Mouse (Mus musculus): ENCODE measurements around the gene Ate1. TPM values are rescaled to one million over a fixed set of nuclear protein-coding genes. Genes with fewer than 3 reads are reported as not detected.
"Not testable (repeated sequence)": the region's sequence is repeated elsewhere in the genome, so short reads cannot be mapped to it uniquely, and the experiment has no call there.

Ate1 gene
- polyA plus RNA-seq, 1 experiment, result 9.8 TPM

- H3K79me2 ChIP-seq (ENCODE audit: control insufficient read depth, insufficient read depth), result no peaks in the 10 kb centered on the region
- no peak overlapping the region for H3ac ChIP-seq (ENCODE audit: control insufficient read depth, insufficient read length)
- H3K4me2 ChIP-seq (ENCODE audit: low read depth), result no peak overlapping the region
- H3K36me3 ChIP-seq (ENCODE audit: control insufficient read depth, insufficient read depth), result peaks cover 29% of the 10 kb centered on the region
- no peak for TF ChIP-seq TCF12 (IDR thresholded peaks at IDR 0.05; ENCODE audit: insufficient read depth, poor library complexity, severe bottlenecking)
- TF ChIP-seq CEBPB (IDR thresholded peaks at IDR 0.05; ENCODE audit: insufficient read depth, poor library complexity, severe bottlenecking), result peak; percentile 53; the same call in 1 of the 2 replicates
- H3K27me3 ChIP-seq (ENCODE audit: control insufficient read depth, insufficient read depth, insufficient read length), result no peaks in the 10 kb centered on the region
- no peak overlapping the region for H3K4me3 ChIP-seq
Measured at GRCm38 (mm10) chr7:130533316-130534260, 13.4 kb upstream of the Ate1 start.

DNA sequence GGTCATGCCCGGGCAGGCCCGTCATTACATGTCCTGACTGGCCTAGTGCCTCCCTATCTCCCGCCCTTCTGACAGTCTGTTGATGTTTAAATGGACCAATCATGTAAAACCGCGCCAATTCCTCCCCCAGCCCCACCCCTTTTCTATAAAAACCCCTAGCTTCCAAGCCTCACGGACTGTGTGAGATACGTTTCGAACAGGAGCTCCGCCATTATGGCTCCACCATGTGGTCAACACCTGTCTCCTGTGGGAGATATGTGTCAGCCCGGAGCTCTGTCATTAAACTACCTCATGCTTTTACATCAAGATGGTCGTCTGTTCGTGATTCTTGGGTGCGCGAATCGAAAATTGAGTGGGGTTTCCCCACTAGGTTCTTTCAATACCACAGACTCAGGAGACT lies 11.0 kb upstream of the Ate1 start:
- H3K79me2 ChIP-seq (ENCODE audit: control insufficient read depth, insufficient read depth); H3K4me3 ChIP-seq: not testable (repeated sequence)
- peaks cover 29% of the 10 kb centered on the region for H3K36me3 ChIP-seq (ENCODE audit: control insufficient read depth, insufficient read depth)

GRCm38 (mm10) chr7:130527306-130527705 lies 7.1 kb upstream of the Ate1 start:
- no peaks in the 10 kb centered on the region for H3K27me3 ChIP-seq (ENCODE audit: control insufficient read depth, insufficient read depth, insufficient read length)
- no peaks in the 10 kb centered on the region for H3K79me2 ChIP-seq (ENCODE audit: control insufficient read depth, insufficient read depth)
- no peak overlapping the region for H3ac ChIP-seq (ENCODE audit: control insufficient read depth, insufficient read length)
- H3K4me3 ChIP-seq, result no peak overlapping the region
- peaks cover 19% of the 10 kb centered on the region for H3K36me3 ChIP-seq (ENCODE audit: control insufficient read depth, insufficient read depth)
- no peak overlapping the region for H3K4me2 ChIP-seq (ENCODE audit: low read depth)
- TF ChIP-seq USF1 (IDR thresholded peaks at IDR 0.05; ENCODE audit: low read depth) (no peak), TCF3 (IDR thresholded peaks at IDR 0.05; ENCODE audit: insufficient read length, low read depth) (no peak), POLR2AphosphoS2 (IDR thresholded peaks at IDR 0.05; ENCODE audit: insufficient read length, low read depth) (no peak), POLR2A (IDR thresholded peaks at IDR 0.05; ENCODE audit: insufficient read length, low read depth) (no peak), REST (IDR thresholded peaks at IDR 0.05; ENCODE audit: insufficient read depth, insufficient read length) (no peak), TCF12 (IDR thresholded peaks at IDR 0.05; ENCODE audit: insufficient read depth, poor library complexity, severe bottlenecking) (no peak), MYOG (IDR thresholded peaks at IDR 0.05; ENCODE audit: control insufficient read depth in 1 of 3, insufficient read depth in 1 of 3, insufficient read length in 2 of 3, low read depth in 2 of 3) (no peak), E2F4 (IDR thresholded peaks at IDR 0.05; ENCODE audit: insufficient read depth) (no peak), MYOD1 (IDR thresholded peaks at IDR 0.05; ENCODE audit: control insufficient read depth in 1 of 3, insufficient read length in 2 of 3, low read depth in 2 of 3) (no peak), CEBPB (IDR thresholded peaks at IDR 0.05; ENCODE audit: insufficient read depth, poor library complexity, severe bottlenecking) (no peak), SRF (IDR thresholded peaks at IDR 0.05; ENCODE audit: control insufficient read depth, insufficient read length, low read depth) (no peak), MAX (IDR thresholded peaks at IDR 0.05; ENCODE audit: low read depth) (no peak)

More for the DNA sequence above, 11.0 kb upstream of the Ate1 start:
- H3K4me2 ChIP-seq (ENCODE audit: low read depth); H3ac ChIP-seq (ENCODE audit: control insufficient read depth, insufficient read length); H3K27me3 ChIP-seq (ENCODE audit: control insufficient read depth, insufficient read depth, insufficient read length): not testable (repeated sequence)

GRCm38 (mm10) chr7:130523451-130523850 lies 3.3 kb upstream of the Ate1 start:
- Histone ChIP-seq H3K27me3 (ENCODE audit: control insufficient read depth, insufficient read depth, insufficient read length) (no peaks in the 10 kb centered on the region), H3ac (ENCODE audit: control insufficient read depth, insufficient read length) (no peak overlapping the region), H3K4me3 (no peak overlapping the region), H3K4me2 (ENCODE audit: low read depth) (no peak overlapping the region), H3K36me3 (ENCODE audit: control insufficient read depth, insufficient read depth) (no peaks in the 10 kb centered on the region), H3K79me2 (ENCODE audit: control insufficient read depth, insufficient read depth) (peaks cover 8% of the 10 kb centered on the region)
- TF ChIP-seq TCF12 (IDR thresholded peaks at IDR 0.05; ENCODE audit: insufficient read depth, poor library complexity, severe bottlenecking) (no peak), POLR2A (IDR thresholded peaks at IDR 0.05; ENCODE audit: insufficient read length, low read depth) (no peak), REST (IDR thresholded peaks at IDR 0.05; ENCODE audit: insufficient read depth, insufficient read length) (no peak), TCF3 (IDR thresholded peaks at IDR 0.05; ENCODE audit: insufficient read length, low read depth) (no peak), MYOG (IDR thresholded peaks at IDR 0.05; ENCODE audit: control insufficient read depth in 1 of 3, insufficient read depth in 1 of 3, insufficient read length in 2 of 3, low read depth in 2 of 3) (no peak), POLR2AphosphoS2 (IDR thresholded peaks at IDR 0.05; ENCODE audit: insufficient read length, low read depth) (no peak), E2F4 (IDR thresholded peaks at IDR 0.05; ENCODE audit: insufficient read depth) (no peak), CEBPB (IDR thresholded peaks at IDR 0.05; ENCODE audit: insufficient read depth, poor library complexity, severe bottlenecking) (no peak), USF1 (IDR thresholded peaks at IDR 0.05; ENCODE audit: low read depth) (no peak)

GRCm38 (mm10) chr7:130520812-130521422 lies 748 bp upstream of the Ate1 start:
- Histone ChIP-seq H3K4me2 (ENCODE audit: low read depth) (no peak overlapping the region), H3K79me2 (ENCODE audit: control insufficient read depth, insufficient read depth) (peaks cover 33% of the 10 kb centered on the region), H3K36me3 (ENCODE audit: control insufficient read depth, insufficient read depth) (no peaks in the 10 kb centered on the region), H3ac (ENCODE audit: control insufficient read depth, insufficient read length) (no peak overlapping the region), H3K27me3 (ENCODE audit: control insufficient read depth, insufficient read depth, insufficient read length) (no peaks in the 10 kb centered on the region), H3K4me3 (peak overlapping the region; percentile 88)
- TF ChIP-seq REST (IDR thresholded peaks at IDR 0.05; ENCODE audit: insufficient read depth, insufficient read length) (no peak), TCF12 (IDR thresholded peaks at IDR 0.05; ENCODE audit: insufficient read depth, poor library complexity, severe bottlenecking) (no peak), MYOD1 (IDR thresholded peaks at IDR 0.05; ENCODE audit: control insufficient read depth in 1 of 3, insufficient read length in 2 of 3, low read depth in 2 of 3) (no peak), POLR2A (IDR thresholded peaks at IDR 0.05; ENCODE audit: insufficient read length, low read depth) (no peak), CEBPB (IDR thresholded peaks at IDR 0.05; ENCODE audit: insufficient read depth, poor library complexity, severe bottlenecking) (no peak), SRF (IDR thresholded peaks at IDR 0.05; ENCODE audit: control insufficient read depth, insufficient read length, low read depth) (no peak), POLR2AphosphoS2 (IDR thresholded peaks at IDR 0.05; ENCODE audit: insufficient read length, low read depth) (no peak), E2F4 (IDR thresholded peaks at IDR 0.05; ENCODE audit: insufficient read depth) (no peak), MAX (IDR thresholded peaks at IDR 0.05; ENCODE audit: low read depth) (no peak), USF1 (IDR thresholded peaks at IDR 0.05; ENCODE audit: low read depth) (no peak), TCF3 (IDR thresholded peaks at IDR 0.05; ENCODE audit: insufficient read length, low read depth) (no peak)
